Mouse (Mus musculus) liver, embryonic 12.5 days (tissue): ENCODE results near the gene Olfr726. TPM values are rescaled to one million over a fixed set of nuclear protein-coding genes. Genes with fewer than 3 reads are reported as not detected.

Experiments
- ATAC-seq: fragments of 200-750 bp; cut with Nextera tagmentation; 2 replicates; pipeline ENCODE4 v1.8.0; 2017; ENCODE audit warnings: moderate number of reproducible peaks, mild to moderate bottlenecking, moderate library complexity
- H3K27ac ChIP-seq: fragments of 300-500 bp; sonication (generic); 2 replicates; pipeline ENCODE4 v1.5.1; 2016; ENCODE audit warnings: mild to moderate bottlenecking
- H3K27me3 ChIP-seq: fragments of 300-500 bp; sonication (generic); replicated peaks from 2 replicates; pipeline ENCODE4 v1.6.1; 2016; ENCODE audit warnings: mild to moderate bottlenecking, moderate library complexity
- H3K36me3 ChIP-seq: fragments of 300-500 bp; sonication (generic); 2 replicates; pipeline ENCODE4 v1.6.1; 2016; ENCODE audit warnings: mild to moderate bottlenecking, moderate library complexity
- H3K4me1 ChIP-seq: fragments of 300-500 bp; sonication (generic); 2 replicates; pipeline ENCODE4 v1.6.1; 2016
- H3K4me2 ChIP-seq: fragments of 300-500 bp; sonication (generic); 2 replicates; pipeline ENCODE4 v1.6.1; 2016; ENCODE audit warnings: mild to moderate bottlenecking, moderate library complexity
- H3K4me3 ChIP-seq: fragments of 300-500 bp; sonication (generic); 2 replicates; pipeline ENCODE4 v1.5.1; 2016; ENCODE audit warnings: mild to moderate bottlenecking, moderate library complexity
- H3K9ac ChIP-seq: fragments of 300-500 bp; sonication (generic); 2 replicates; pipeline ENCODE4 v1.6.1; 2016; ENCODE audit warnings: mild to moderate bottlenecking, moderate library complexity
- H3K9me3 ChIP-seq: fragments of 300-500 bp; sonication (generic); replicated peaks from 2 replicates; pipeline ENCODE4 v1.6.1; 2016; ENCODE audit warnings: mild to moderate bottlenecking, moderate library complexity
- WGBS: fragments of 180-500 bp; shearing (Covaris S2); methylation state at CpG from one replicate; pipeline ENCODE4 v1.1.7; 2016; ENCODE audit not compliant: insufficient replicate concordance; 5-methylcytosine and 5-hydroxymethylcytosine counted together
- polyA plus RNA-seq: library from polyadenylated mRNA; unstranded; fragments of >200 nt; fragmentation: Nextera tagmentation; extraction: Ambion mirVana; gene quantifications from 2 replicates; pipeline ENCODE4 v1.2.1, GENCODE M21; 2016

The Olfr726 gene
- not detected in 2 replicates for polyA plus RNA-seq

DNA sequence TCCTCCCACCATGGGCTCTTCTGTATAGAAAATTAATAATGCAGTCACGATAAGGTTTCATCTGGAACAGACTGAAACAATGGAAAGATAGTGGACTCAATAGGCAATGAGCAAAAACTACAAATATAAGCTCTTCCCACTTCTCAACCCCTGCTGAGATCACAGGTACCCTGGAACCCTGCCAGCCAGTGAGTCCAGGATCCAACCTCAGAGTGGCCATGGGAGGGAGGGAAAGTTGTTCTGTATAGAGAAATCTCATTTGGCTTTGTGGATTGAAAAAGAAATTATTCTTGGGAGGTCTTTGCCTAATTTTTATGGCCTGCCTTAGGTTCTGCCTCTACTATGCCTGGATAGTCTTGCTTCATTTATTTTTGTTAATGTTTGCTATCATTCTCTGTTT, at the start of gene Olfr726:
Gene Olfr726 (minus strand): TSS at position 101 of the 400 bp plus-strand sequence.
- no peaks in the 10 kb centered on the region for H3K27me3 ChIP-seq
- H3K4me3 ChIP-seq = no peak within 1 kb of the TSS
- WGBS = 52% methylated on average over 1 of the region's 1 CpGs
- H3K4me2 ChIP-seq = no peak within 1 kb of the TSS
- H3K4me1 ChIP-seq = no peaks in the 10 kb centered on the region
- no peak within 1 kb of the TSS for H3K27ac ChIP-seq
- H3K9ac ChIP-seq = no peak within 1 kb of the TSS
- no peaks in the 10 kb centered on the region for H3K36me3 ChIP-seq
- no peak for ATAC-seq
- H3K9me3 ChIP-seq = no peaks in the 10 kb centered on the region

DNA sequence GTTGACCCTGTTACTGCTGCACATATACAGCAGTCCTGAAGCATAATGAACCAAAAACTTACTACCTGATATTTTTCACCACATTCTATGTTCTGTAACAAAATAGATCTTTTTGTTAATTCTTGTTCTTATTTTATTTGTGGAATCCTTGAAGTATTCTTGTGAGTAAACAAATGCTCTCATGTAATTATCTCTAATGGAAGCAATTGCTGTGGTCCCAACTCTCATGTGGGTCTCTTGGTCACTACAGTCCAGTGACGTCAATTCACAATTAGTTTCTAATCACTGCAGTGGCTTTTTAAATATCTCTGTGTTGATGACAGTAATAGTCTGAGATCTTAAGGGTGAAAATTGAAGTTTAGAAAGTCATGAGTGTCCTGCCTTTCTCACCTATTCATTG, 32.1 kb upstream of the Olfr726 start, which contains the start of gene Olfr727:
Gene Olfr727 (plus strand): TSS at position 301 of the 400 bp plus-strand sequence.
- WGBS = 54% methylated on average over 1 of the region's 1 CpGs

GRCm38 (mm10) chr14:50062733-50063104, 28.0 kb downstream of the Olfr726 start:
- Histone ChIP-seq H3K4me1 (peaks cover 8% of the 10 kb centered on the region; the same call in 1 of the 2 replicates), H3K4me2 (peak overlapping the region; percentile 93), H3K9me3 (no peaks in the 10 kb centered on the region), H3K27ac (peak overlapping the region; percentile 77; the same call in 1 of the 2 replicates), H3K27me3 (no peaks in the 10 kb centered on the region), H3K4me3 (peak overlapping the region; percentile 68), H3K9ac (peak overlapping the region; percentile 71; the same call in 1 of the 2 replicates), H3K36me3 (no peaks in the 10 kb centered on the region)
- 0% methylated on average over 4 of the region's 4 CpGs for WGBS
- ATAC-seq = peak; percentile 55

More for the DNA sequence above, 32.1 kb upstream of the Olfr726 start, which contains the start of gene Olfr727:
- Histone ChIP-seq H3K4me3 (no peak within 1 kb of the TSS), H3K4me1 (no peaks in the 10 kb centered on the region), H3K4me2 (no peak within 1 kb of the TSS), H3K36me3 (no peaks in the 10 kb centered on the region), H3K9me3 (no peaks in the 10 kb centered on the region), H3K27me3 (no peaks in the 10 kb centered on the region), H3K9ac (no peak within 1 kb of the TSS), H3K27ac (no peak within 1 kb of the TSS)
- ATAC-seq = no peak

DNA sequence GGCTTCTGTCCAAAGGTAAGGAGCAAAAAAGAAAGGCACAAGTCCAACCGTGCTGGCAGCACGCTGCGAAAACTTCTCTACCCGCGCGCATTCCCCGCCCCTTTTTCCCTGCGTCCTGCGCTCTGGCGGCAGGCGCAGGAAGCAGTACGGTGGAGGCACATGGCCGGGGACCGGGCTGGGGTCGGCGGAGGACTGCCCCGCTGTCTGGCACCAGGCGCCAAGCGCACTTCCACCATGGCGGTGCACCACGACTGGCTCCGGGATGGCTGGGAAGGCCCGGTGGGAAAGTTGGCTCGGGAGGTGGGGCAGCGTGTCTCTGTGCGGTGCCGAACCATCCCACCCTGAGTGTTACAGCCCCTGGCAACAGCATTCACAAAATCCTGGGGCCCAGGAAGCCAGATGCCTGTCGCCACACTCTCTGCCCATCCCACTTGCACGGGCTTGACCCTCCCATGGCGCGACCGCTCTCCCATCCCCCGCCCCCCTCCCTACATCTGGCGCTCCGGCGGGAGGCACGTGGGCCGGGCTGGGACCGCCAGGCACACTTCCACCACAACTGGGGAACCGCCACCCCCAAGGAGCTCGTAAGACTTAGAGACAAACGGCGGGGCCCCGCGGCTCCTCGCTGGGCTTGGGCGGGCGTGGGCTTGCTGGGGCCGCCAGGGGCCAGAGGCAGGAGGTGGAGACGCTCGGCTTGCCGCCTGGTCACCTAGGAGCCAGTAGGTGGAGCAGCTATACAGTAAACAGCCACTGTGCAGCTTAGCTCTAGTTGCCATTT, 28.6 kb downstream of the Olfr726 start:
- Histone ChIP-seq H3K36me3 (no peaks in the 10 kb centered on the region), H3K9ac (peak overlapping the region; percentile 71), H3K27ac (peak overlapping the region; percentile 77), H3K4me3 (peak overlapping the region; percentile 68), H3K9me3 (no peaks in the 10 kb centered on the region), H3K4me2 (peak overlapping the region; percentile 93), H3K27me3 (no peaks in the 10 kb centered on the region), H3K4me1 (peaks cover 8% of the 10 kb centered on the region; the same call in 1 of the 2 replicates)
- 2% methylated on average over 52 of the region's 52 CpGs for WGBS
- ATAC-seq = peak; percentile 94

GRCm38 (mm10) chr14:50061590-50061954, 29.2 kb downstream of the Olfr726 start:
- H3K4me1 ChIP-seq = peaks cover 8% of the 10 kb centered on the region; the same call in 1 of the 2 replicates
- ATAC-seq = peak; percentile 7; the same call in 1 of the 2 replicates
- H3K9ac ChIP-seq = peak overlapping the region; percentile 71
- H3K4me3 ChIP-seq = peak overlapping the region; percentile 68
- H3K4me2 ChIP-seq = peak overlapping the region; percentile 93
- peak overlapping the region; percentile 77 for H3K27ac ChIP-seq
- no peaks in the 10 kb centered on the region for H3K36me3 ChIP-seq
- H3K9me3 ChIP-seq = no peaks in the 10 kb centered on the region
- 1% methylated on average over 13 of the region's 13 CpGs for WGBS
- no peaks in the 10 kb centered on the region for H3K27me3 ChIP-seq

DNA sequence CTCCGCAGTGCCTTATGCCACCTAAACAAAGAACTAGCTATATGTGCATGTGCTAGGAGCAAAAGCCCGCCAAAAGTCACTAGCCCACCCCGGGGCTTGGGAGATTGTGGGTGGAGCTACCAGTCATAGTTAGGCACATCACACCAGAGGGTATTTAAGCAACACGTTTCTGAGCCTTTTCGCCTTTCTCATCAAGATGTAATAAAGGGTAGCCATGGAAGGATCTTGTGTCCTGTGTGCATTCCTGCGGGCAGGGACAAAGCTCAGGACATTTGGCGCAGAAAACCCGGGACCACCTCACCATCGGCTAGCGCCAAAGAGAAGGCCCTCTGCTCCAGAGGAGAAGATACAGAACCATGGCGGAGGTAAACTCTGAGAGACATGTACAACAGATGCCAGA, 29.6 kb downstream of the Olfr726 start:
- peak overlapping the region; percentile 93 for H3K4me2 ChIP-seq
- peak overlapping the region; percentile 71 for H3K9ac ChIP-seq
- H3K4me1 ChIP-seq = peaks cover 8% of the 10 kb centered on the region; the same call in 1 of the 2 replicates
- no peak overlapping the region for H3K27ac ChIP-seq
- no peaks in the 10 kb centered on the region for H3K36me3 ChIP-seq
- 20% methylated on average over 11 of the region's 11 CpGs for WGBS
- no peaks in the 10 kb centered on the region for H3K9me3 ChIP-seq
- H3K27me3 ChIP-seq = no peaks in the 10 kb centered on the region
- ATAC-seq = no peak
- H3K4me3 ChIP-seq = peak overlapping the region; percentile 68

DNA sequence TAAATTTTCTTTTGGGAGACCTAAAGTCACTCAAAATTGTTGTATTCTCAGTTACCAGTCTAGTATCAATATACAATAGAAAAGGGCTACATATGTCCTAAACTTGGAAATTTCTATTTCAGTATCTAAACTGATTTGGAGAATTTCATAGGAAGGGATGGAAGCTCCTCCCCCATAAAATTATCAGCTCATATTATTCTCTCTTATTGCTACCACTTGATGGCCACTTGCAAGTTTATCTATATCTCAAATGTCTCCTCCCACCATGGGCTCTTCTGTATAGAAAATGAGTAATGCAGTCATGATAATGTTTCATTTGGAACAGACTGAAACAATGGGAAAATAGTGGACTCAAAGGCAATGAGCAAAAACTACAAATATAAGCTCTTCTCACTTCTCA, 50.5 kb downstream of the Olfr726 start, which contains the start of gene Olfr725:
Gene Olfr725 (minus strand): TSS at position 101 of the 400 bp plus-strand sequence.
- H3K27me3 ChIP-seq = no peaks in the 10 kb centered on the region
- no peak for ATAC-seq
- H3K9ac ChIP-seq = no peak within 1 kb of the TSS
- H3K4me2 ChIP-seq = no peak within 1 kb of the TSS
- H3K4me1 ChIP-seq = no peaks in the 10 kb centered on the region
- no peaks in the 10 kb centered on the region for H3K9me3 ChIP-seq
- no peaks in the 10 kb centered on the region for H3K36me3 ChIP-seq
- no peak within 1 kb of the TSS for H3K4me3 ChIP-seq
- no peak within 1 kb of the TSS for H3K27ac ChIP-seq

Other genes starting within 250 kb of the Olfr726 start
- not detected in 2 replicates for gene Olfr722, start 189.0 kb downstream of the Olfr726 start, polyA plus RNA-seq
- gene Olfr723, start 159.2 kb downstream of the Olfr726 start, polyA plus RNA-seq = not detected in 2 replicates
- not detected in 2 replicates for gene Olfr724, start 127.7 kb downstream of the Olfr726 start, polyA plus RNA-seq
- gene Olfr725, start 50.6 kb downstream of the Olfr726 start, polyA plus RNA-seq = not detected in 2 replicates
- not detected in 2 replicates for gene Olfr727, start 32.2 kb upstream of the Olfr726 start, polyA plus RNA-seq
- not detected in 2 replicates for gene Olfr728, start 51.7 kb upstream of the Olfr726 start, polyA plus RNA-seq
- not detected in 2 replicates for gene Olfr729, start 62.0 kb upstream of the Olfr726 start, polyA plus RNA-seq
- gene Olfr730, start 97.2 kb upstream of the Olfr726 start, polyA plus RNA-seq = not detected in 2 replicates
- gene Olfr731, start 150.9 kb upstream of the Olfr726 start, polyA plus RNA-seq = not detected in 2 replicates
- not detected in 2 replicates for gene Olfr732, start 193.3 kb upstream of the Olfr726 start, polyA plus RNA-seq
- gene Olfr733, start 210.6 kb upstream of the Olfr726 start, polyA plus RNA-seq = not detected in 2 replicates
- gene Olfr734, start 235.8 kb upstream of the Olfr726 start, polyA plus RNA-seq = not detected in 2 replicates